Mouse (Mus musculus) hematopoietic stem cell, adult 5-6 weeks (primary cell): ENCODE measurements around the gene Sacm1l. TPM values are rescaled to one million over a fixed set of nuclear protein-coding genes. Genes with fewer than 3 reads are reported as not detected.

Source experiments
- ATAC-seq, 2 experiments: fragments of 125-278 bp in 1 of 2; replicated peaks in 1 of 2; 2 replicates each; pipeline ENCODE4 v1.8.0; 2016 to 2017; ENCODE audit warnings: inconsistent platforms in 2 of 2, mild to moderate bottlenecking in 2 of 2, moderate number of reproducible peaks in 2 of 2, low read depth in 1 of 2, moderate TSS enrichment in 1 of 2; ENCODE audit not compliant: low FRiP score in 2 of 2, poor library complexity in 2 of 2, severe bottlenecking in 2 of 2, insufficient read depth in 1 of 2, low TSS enrichment in 1 of 2
- total RNA-seq: library from RNA; stranded (forward); fragments of 172-1452, 232-1000 nt; gene quantifications from 2 replicates; pipeline ENCODE4 v1.2.3, GENCODE M21; 2017

Sacm1l gene
- total RNA-seq: 52.7 and 58.9 TPM in 2 replicates

DNA sequence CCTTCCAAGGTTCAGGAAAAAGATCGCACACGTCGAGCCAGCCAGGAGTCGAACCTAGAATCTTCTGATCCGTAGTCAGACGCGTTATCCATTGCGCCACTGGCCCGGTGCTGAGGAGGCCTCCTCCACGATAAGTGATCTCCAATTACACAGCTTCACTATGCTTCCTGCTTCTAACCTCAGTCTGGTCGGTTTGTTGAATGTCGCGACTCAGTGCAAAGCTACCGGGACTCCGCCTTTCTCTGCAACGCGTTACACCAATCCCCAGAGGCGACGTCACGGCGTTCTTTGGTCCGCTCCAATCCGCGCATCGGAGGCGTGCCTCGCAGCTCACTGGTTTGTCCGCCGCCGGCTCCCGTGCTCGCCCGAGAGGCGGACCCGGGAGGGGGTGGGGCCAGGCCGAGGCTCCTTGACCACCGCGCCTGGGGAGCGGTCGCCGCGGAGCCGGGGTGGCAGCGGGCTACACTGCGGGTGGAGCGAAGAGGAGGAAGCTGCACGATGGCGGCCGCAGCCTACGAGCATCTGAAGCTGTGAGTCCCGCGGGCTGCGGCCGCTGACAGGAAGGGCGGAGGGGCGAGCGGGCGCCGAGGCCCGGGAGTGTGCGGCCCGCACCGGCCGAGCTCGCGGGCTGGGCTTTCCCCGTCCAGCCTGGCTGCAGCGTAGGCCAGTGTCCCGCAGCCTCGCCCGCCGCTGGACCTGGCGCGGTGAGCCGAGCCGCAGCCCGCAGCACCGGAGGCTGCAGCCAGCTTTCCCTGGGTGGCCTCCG is at the start of gene Sacm1l:
TSS of gene Sacm1l (plus strand) at position 368 of the 766 bp plus-strand sequence.
- ATAC-seq: peak; percentile 96 to 97

DNA sequence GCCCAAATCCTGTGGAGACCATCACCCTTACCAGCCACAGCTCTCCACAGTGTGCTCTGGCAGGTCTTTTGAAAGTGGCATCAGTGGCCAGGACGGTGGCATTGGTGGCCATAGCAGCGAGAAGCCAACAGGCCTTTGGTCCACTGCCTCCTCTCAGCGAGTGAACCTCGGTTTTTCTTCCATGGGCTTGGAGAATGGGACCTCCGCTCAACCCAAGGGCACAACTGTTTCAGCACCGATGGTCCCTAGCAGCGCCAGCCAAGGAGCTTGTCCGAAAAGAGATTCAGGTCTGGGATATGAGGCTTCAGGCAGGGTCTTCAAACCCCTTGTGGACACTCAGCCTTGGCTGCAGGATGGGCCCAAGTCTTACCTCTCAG is 49.7 kb upstream of the Sacm1l start:
- ATAC-seq: no peak

DNA sequence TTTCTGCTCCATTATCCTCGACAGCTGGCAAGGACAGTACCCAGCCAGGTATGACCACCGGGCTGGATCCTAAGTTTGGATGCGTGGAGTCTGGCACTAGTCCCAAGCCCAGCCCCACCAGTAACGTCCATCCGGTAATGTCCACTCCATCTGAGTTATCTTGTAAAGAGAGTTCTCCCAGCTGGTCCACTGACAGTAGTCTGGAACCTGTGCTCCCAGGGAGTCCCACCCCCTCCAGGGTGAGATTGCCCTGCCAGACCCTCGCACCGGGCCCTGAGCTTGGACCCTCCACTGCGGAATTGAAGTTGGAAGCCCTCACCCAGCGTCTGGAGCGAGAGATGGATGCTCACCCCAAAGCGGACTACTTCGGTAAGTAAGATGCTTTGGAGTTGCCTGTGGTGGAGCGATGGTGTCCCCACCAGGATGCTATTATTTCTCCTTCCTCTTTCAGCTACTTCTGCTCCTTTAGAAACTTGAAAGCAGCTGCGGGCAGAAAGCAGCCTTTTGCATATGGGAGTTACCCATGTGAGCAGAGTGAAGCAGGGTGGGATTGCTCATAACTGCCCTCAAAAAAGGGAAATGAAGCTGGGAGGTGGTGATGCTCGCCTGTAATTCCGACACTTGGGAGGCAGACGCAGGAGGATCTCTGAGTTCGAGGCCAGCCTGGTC is 49.2 kb upstream of the Sacm1l start:
- peak; percentile 54 to 56 for ATAC-seq

DNA sequence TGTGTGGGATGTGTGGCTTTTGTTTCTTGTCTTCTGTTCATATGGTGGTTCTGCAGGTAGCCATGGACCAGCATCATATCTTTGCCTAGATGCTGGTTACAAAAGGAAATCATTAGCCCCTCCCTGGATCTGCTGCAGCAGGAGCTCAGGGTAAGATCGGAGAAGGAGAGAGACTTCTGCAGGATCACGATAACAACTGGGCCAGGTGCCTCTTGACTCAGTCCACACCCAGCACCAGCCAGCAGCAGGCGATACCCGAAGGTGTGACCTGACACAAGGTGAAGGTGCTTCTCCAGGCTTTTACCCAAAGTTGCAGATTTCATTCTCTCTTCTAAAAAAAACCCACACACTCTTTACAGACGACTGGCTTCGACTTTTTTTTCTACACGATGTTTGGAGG is 48.4 kb upstream of the Sacm1l start:
- ATAC-seq: no peak

DNA sequence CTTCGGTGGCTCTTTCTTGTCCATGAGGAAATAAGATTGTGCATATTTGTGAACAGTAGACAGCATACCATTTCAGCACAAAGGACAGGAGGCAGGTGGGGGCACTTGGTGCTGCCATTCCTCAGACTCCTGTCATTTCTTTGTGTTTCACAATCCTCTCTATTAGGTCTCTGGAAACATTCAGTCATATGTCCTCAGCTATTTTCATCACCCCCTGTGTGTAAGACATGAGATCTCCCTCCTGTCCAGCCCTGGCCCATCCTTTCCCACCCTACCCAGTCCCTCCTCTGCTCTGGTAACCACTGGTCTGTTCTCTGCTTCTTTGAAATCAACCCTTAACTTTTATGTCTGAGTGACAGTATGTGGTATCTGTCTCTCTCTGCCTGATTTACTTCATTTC is 46.0 kb upstream of the Sacm1l start:
- ATAC-seq: no peak

DNA sequence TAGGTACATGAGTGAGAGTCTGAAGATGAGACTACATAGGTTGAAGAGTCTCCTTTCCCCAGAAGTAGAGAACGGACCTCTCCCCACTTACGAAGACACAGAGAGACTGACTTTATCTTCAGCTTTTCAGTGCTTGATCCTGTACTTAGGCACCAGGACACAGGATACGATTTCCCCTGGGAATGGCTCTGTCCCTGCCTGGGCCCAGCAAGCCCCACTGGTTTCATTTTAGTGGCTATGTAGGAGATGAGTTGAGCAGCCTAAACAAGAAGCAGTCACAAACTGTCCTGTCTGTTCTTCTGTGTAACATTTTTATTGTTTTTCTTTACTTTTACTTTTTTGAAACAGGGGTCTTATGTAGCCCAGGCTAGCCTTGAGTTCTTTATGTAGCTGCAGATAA is 44.7 kb upstream of the Sacm1l start:
- ATAC-seq: no peak

DNA sequence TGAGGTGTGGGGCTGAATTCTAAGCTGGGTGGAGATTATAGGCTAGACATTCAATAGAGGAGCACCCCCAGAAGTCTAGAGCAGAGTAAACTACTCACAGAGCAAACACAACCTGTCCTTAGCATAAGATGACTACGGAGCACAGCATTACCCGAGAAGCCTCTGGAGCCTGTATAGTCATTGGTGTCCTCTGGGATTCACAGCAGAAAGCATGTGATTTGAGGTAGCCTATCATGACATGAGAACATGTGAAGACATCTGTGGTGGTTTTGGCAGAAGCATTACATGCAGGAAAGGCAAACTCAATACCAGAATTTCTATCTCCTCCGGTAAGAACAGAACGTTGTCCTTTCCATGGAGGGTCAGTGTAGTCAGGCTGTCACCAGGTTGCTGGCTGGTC is 44.0 kb upstream of the Sacm1l start:
- ATAC-seq: no peak

DNA sequence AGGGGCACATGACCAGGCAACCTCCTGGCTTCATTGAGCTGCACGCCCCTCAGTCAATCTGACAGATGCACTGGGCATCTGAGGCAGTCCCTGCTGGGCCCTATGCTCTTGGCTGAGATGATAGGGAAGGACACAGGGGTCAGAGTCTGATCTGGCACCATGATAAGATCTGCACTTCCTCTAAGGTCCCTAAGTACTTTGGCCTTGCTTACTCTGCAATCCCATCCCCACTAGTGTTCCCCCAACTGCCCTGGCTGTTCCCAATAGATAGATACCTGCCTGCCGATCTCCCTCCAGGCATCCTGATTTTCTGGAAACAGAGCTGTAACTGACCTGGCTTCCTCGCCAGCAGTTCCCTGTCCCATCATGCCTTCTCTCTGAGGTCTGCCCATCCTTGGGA is 42.9 kb upstream of the Sacm1l start:
- no peak for ATAC-seq

DNA sequence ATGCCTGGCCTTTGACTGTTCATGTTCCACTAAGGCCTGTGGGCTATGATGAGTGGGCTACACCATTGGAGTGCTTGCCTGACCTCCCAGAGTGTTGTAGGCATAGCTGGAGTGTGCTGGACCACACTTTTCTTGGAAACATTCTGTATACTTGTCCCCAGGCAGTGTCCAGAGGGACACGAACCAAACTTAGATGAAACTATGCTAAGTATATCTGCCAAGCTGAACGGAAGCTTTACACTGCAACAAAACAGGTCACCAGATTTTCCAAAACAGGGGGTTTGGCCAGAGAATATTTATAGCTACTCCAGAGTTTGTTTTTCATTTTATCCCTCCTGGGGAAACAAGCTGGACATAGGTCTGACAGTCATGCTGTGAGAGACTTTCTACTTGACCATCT is 40.5 kb upstream of the Sacm1l start:
- no peak for ATAC-seq

DNA sequence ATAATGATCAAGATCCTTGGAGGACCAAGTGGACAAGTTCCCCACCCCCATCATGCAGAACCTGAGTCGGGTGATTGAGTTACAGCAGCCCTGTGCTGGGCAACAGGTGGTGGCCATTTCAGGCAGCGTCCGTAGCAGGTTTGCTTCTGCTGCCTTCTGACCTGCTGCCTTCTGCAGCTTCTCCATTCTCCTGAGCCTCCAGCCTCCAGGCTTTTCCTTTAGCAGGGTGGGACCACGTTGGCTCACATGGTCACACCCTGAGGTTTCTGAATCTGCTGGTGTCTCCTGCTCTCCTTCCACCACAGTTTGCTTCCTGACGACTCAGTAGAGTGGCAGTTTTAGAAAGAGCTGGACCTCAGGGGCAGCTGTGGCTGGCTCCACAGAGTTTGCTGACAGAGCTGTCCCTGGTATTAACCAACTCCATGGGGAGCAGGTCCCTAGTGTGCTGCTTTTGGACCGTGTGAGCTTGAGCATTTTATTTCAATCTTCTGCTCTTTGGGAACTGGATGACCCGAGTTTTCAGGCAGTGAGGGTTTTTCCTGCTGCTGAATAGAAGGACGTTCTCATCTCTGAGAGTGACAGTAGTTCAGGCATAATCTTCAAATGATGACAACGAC is 39.7 kb upstream of the Sacm1l start:
- ATAC-seq: no peak

DNA sequence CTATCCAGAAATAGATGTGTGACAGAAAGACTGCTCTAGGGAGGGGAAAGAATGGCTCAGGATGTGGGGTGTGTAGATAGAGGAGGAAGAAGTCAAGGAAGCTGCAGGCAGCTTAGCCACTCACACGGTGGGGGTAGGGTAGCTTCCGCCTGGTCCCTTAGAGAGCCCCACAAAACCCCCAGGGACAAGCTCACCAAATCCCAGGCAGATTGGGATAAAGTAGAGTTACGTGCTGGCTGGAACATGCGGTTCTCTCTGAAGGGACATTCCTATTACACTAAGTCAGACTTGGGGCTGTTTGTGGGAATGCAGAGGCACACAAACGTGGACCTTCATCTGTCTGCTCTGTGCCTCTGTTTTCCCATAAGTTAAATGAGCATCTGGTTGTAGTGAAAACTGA is 38.6 kb upstream of the Sacm1l start:
- no peak for ATAC-seq

DNA sequence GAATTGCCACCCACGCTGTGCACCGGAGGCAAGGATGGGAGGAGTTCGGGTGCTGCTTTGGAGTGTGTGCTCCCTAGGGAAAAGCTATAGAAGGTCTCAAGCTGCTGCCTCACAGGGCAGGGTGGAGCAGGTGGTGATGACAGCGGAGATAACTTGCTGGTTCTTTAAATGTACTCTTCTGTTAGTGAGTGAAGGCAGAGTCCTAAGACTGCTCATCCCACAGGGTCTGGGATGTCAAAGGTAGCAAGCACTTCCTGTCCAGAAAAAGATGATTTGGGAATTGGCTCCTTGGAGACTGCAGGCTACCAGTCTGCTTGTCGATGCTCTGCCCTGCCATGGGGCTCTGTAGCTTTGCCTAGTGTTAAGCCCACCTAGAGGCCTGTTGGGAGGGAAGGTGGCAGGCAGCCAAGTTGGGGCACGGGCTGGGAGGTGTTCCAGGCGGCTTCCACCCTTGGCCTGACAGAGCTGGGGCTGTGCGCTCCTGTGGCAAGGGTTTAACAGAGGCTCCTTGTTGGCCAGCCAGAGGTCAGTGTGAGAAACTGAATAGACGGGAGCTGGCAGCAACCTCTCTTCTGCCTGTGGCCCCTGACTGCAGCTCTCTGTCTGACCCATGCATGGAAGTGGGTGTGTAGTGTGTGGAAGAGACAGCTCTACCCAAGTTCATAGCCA is 37.5 kb upstream of the Sacm1l start:
- peak; percentile 33 to 42; a peak in 3 of 4 replicates for ATAC-seq

DNA sequence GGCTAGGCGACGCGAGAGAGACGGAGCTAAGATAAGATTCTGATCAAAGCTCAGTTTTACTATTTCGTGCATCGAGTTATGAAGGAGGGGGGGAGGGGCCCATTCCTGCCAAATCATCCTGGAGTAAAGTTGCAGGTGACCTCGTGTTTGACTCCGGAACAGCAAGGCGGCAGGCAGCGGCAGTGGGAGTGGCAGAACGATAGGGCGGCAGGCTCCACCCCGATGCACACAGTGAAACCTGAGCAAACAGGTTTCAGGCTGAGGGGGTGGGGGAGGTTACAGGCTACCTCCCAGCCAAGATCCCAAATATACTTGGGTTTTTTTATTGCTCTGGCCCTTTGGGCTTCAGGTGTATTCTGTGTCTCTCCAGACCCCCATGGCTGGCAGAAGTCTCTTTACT is 32.9 kb upstream of the Sacm1l start:
- no peak for ATAC-seq

DNA sequence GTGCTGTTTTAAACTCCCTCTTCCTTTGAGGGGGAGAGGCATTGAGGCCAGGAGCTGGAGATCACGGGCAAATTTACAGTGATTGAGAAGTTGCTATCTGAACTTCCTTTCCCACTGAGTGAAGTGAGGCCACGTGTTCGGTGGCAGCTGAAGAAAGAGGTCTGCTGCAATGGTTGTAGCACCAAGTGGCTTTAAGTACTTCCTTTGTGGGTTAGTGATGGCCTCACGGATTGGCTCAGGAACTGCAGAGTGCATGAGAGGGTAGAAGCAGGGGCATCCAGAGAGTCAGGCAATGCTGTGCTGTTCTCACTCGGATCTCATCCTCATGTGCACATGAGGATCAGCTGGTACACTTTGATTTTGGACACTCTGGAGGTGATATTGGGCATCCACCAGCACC is 31.7 kb upstream of the Sacm1l start:
- ATAC-seq: peak; percentile 97 to 98

DNA sequence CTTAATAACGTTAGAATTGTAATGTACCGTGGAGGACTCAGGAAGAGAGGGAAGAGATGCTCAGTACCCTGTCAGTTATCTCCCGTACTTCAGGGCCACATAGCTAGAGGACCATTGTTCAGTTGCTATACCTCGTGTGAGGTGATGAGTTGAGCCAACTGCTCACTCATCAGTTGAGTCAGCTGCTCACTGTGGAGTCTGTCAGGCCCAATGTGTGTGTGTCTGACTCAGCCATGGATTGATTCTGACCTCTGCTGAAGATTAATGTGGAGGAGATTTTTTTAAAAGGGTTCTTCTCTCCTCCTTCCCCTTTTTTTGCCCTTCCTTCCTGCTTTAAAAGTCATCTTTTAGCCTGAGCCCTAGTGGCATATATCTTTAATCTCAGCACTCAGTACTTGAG is 29.1 kb upstream of the Sacm1l start:
- ATAC-seq: no peak

DNA sequence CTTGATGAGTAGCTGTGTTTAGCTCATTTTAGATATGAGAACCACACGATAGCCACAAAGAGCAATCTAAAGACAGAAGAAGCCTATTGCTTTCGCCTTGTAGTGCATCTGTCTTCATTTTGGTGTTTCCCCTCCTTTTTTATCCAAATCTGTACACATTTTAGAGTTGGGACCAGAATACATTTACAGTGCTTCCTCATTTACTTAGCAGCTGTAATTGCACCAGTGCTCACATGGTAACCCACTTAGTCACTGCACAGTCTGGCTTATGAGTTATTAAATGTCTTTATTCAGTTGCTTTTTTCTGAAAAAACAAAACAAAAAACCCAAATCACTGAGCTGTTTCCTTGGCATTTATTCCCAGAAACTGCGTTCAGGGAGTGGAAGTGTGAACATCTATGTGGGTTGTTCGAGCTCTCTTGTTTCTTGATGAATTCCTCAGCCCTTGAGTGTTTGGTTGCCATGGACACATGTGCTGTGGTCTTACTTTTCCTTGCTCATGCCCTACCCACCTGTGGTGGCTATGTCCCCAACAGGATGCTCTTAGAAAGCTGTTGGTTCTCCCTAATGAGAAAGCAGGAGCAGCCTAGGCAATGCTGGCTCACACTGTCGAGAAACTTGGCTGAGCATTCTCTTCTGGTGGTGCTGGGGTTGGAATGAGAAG is 26.3 kb upstream of the Sacm1l start:
- ATAC-seq: no peak

DNA sequence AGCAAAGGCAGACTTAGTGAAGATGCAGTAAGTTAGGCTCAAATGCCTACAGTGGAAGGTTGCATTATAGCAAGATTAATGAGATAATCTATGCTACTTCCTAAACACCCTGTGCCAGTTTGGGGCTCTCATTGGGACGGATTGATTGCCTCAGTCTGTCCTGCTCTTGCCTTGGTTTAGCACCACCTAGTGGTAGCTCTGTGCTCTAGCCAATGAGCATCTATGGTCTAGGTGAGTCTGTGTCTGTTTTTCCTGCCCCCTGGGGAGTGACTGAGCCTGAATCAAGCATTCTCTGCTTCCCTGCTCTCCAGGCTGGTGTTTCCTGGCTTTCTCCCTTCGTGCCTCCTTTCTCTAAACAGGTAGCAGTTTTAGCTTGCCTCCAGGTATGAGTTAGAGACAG is 25.2 kb upstream of the Sacm1l start:
- ATAC-seq: peak; percentile 84 to 92

DNA sequence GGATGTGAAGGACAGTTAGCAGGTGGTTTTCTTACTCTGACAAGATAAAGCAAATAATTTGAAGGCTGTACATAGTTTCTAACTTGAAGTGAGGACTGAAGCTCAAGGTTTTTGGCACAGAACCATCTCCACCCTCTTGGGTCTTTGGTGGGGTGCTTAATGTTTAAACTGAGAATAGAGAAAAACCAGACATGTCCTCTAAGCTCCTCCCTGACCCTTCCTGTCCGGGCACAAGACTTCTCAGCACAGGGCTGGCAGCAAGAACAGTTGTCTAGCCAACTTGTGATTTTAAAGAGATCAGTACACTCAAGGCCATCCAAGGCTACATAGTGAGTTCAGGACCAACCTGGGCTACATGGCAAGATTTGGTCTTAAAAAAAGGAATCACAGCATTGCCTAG is 24.0 kb upstream of the Sacm1l start:
- no peak for ATAC-seq
